Mouse (Mus musculus) regulatory T cell (primary cell): ENCODE data around the gene Sema3b.

Source experiments
- in situ Hi-C: fragments of 300-600 bp; cut with MboI, MseI; formaldehyde crosslinking; loops from one replicate; pipeline ENCODE4 v1.15.1; 2025; ENCODE audit warnings: high pct_unique_total_duplicates

Gene Sema3b

DNA sequence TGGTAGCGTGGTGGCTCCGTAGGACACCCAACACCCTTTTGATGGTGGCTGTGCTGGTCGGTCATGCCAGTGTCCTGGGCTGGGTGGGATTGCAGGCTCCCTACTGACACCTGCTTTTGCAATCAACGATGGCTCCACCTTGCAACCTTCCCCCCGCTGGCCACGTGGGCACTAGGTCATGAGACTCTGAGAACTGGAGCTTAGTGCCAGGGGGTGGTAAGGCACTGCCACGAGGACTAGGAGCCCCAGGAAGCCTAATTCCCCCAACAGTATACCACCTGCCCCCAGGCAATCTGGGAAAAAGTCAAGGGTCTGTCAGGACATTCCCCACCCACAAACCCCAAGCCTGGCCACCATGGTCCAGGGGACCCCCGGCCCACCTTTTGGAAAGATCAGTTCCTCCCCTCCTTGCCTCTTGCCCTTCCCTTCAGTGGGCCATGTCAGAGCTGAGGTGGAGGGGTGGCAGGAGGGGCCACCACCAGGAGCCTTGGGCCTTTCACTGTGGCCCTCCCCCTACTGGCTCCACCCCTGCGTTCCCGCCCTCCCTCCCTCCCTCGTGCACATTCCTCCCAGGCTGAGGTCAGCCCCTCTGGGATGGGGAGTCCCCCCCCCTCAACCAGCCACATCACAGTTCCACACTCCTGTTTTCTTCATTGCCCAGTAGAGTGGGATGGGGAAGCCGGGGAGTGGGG lies at the start of gene Sema3b:
Gene Sema3b, minus strand, starts transcription at position 489 of the 692 bp plus-strand sequence.
- in situ Hi-C loops = no loop called here

DNA sequence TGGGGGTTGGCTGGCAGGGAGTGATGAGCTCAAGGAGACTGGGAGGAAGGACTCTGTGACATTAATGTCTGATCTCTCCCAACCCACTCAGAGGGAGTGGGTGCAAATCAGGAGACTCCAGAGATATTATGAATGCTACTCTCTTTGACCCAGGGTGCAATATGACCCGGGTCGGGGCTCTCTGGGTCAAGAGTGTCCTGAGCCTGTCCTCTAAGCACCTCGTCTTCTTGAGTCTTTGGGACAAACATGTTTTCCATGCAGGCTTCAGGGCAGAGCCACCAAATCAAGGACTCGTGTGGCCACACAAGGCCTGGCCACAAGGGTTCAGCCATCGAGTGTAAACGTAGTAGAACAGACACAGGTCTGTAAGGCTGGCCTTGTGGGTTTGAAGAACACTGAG lies 49.1 kb upstream of the Sema3b start:
- in situ Hi-C loops = no loop called here

DNA sequence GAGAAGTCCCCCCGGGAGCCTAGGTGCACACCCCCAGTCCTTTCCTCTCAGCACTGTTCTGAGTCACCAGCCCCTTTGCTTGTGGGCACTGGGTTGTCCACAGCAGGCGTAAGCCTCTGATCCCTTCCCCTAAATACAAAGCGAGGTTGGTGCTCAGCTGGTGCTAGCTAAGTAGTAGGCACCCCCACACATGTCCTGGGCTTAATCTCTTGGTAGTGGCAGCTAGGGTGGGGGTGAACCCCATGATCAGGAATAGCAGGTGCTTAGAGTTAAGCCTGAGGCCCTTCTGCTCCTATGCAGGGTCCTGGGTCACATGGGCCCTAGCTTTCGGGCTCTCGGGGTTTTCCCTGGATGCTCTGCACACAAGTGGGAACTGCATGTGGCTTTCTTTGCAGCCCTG lies 48.1 kb upstream of the Sema3b start:
- in situ Hi-C loops = no loop called here

DNA sequence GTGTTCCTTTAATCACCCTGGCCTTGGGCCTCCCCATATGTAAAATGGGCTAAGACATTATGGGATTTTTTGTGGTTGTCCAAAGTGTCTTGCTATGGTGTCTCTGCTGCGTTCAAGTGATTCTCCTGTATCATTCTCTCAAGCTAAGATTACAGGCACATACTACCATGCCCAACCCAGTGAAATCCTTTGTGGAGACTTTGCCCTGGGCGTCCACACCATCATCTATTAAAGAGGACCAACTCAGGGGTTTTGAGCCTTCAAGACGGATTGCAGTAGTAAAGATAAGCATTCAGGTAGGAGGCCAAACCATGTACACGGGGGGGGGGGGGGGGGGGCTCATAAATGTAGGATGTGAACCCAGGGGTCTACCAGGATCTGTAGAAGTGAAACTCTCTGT lies 45.6 kb upstream of the Sema3b start:
- in situ Hi-C loops = no loop called here

DNA sequence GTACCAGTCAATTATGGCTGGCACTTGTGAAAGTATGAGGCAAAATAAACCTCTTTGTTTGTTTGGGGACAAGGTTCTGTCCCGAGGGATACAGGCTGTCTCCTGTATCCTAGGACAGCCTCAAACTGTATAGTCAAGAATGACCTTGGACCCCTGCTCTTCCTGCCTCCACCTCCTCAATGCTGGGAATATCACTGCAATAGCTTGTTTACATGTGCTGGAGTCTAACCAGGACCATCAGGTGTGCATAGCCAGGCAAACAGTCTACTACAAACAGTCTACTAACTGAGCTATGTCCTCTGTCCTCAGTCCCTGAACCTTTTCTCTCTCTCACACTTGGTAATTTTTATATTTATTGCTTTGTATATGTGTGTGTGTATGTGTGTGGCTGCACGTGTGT lies 44.4 kb upstream of the Sema3b start:
- in situ Hi-C loops = no loop called here

GRCm38 (mm10) chr9:107650708-107651481 lies 41.9 kb upstream of the Sema3b start:
- in situ Hi-C loops = no loop called here

GRCm38 (mm10) chr9:107650225-107650624 lies 41.2 kb upstream of the Sema3b start:
- in situ Hi-C loops = no loop called here

DNA sequence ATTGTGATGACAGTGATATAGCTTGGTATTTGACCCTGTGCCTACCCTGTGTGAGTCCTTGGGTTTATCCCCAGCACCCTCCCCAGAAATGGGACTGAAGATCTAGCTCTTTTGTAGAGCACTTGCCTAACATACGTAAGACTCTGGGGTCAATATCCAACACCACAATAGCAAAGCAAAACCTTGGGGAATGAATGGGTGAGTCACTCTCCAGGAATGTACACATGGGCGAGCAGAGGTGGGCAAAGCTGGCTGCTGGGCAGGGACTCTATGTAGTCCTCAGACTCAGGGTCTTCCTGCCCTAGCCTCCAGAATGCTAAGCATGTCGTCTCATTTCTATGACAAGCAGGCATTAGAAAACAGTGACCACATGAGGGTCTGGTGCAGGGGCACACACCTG lies 39.7 kb upstream of the Sema3b start:
- in situ Hi-C loops = no loop called here

DNA sequence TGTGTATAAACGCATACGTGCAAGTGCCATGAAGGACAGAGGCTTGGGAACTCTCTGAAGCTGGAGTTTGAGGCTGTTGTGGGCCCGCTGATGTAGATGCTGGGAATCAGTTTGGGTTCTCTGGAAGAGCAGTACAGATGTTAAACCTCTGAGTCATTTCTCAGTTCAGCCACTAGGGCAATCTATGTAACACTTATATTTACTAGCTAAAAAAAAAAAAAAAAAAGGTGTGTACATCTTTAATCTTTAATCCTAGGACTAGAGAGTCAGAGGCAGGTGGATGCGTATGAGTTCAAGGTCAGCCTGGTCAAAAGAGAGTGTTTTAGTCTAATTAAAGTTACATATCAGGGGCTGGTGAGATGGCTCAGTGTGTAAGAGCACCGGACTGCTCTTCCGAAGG lies 37.9 kb upstream of the Sema3b start:
- in situ Hi-C loops = no loop called here

GRCm38 (mm10) chr9:107645577-107645976 lies 36.5 kb upstream of the Sema3b start:
- in situ Hi-C loops = no loop called here

DNA sequence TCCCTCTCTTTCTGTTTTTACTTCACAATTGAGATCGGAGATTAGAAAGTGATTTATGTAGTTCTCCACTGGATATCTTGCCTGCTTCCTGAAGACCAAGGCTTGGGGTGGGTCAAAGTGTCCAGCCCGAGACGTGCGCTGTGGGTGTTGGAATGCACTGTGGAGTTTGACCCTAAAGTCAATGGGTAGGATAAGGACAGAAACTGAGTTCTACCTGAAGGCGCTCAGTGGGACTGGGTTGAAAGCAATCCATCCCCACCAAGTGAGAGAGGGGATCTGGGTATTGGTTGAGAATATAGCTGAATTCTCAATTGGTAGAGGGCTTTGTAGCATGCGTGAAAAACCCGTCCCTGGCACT lies 36.1 kb upstream of the Sema3b start:
- in situ Hi-C loops = no loop called here

GRCm38 (mm10) chr9:107644495-107645152 lies 35.6 kb upstream of the Sema3b start:
- in situ Hi-C loops = loop anchor here (5.0 kb wide), 1 partner anchor 42 kb away; no protein-coding TSS in a partner anchor

DNA sequence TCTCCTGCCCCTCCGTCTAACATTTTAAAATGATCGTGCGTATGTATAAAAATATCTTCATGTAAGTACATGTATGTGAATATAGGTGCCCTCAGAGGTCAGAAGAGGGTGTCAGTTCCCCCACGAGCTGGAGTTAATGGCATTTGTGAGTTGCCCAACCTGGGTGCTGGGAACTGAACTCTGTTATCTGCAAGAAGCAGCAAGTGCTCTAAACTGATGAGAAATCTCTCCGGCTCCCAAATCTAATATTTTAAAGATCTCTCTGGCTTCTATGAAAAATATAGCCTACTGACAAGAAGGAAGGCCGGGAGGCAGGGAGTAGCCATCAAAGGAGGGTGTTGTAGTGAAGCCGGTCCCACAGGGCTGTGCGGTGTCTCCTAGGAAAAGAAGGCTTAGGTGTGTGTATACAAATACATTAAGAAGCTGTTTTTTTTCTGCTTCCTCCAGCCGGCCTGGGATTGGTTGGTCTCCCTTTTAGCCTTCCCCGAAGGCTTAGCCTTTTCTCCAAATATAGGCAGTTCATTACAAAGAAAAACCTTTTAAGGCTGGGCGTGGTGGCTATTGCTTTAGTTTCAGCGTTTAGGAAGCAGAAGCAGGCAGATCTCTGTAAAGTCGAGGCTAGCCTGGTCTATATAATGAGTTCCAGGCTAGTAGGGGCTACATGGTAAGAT lies 34.6 kb upstream of the Sema3b start:
- in situ Hi-C loops = loop anchor here (5.0 kb wide), 1 partner anchor 41 kb away; no protein-coding TSS in a partner anchor

- in situ Hi-C loops = loop anchor here (5.0 kb wide), 1 partner anchor 39 kb away; no protein-coding TSS in a partner anchor
Measured at GRCm38 (mm10) chr9:107641666-107642065, 32.6 kb upstream of the Sema3b start.

- in situ Hi-C loops = loop anchor here (5.0 kb wide), 1 partner anchor 38 kb away; no protein-coding TSS in a partner anchor
Measured at GRCm38 (mm10) chr9:107640257-107640772, 31.3 kb upstream of the Sema3b start.

DNA sequence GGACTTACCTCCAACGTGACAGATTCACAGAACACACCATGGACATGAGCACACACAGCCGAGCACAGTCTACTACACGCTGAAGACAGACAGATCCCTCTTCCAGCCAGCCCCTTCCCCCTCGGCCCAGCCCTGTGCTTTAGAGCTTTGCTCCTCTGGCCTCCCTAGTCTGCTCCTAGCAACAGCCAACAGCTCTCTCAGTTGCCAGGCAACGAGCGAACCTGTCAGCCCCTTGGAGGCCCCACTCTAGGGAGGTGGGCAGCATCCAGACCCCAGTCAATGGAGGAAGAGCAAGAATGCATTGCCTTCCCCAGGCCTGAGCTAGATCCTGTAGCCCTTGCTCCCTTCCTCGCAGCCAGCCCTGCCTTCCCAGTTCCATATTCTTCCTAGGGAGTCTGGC lies 28.0 kb upstream of the Sema3b start:
- in situ Hi-C loops = no loop called here

DNA sequence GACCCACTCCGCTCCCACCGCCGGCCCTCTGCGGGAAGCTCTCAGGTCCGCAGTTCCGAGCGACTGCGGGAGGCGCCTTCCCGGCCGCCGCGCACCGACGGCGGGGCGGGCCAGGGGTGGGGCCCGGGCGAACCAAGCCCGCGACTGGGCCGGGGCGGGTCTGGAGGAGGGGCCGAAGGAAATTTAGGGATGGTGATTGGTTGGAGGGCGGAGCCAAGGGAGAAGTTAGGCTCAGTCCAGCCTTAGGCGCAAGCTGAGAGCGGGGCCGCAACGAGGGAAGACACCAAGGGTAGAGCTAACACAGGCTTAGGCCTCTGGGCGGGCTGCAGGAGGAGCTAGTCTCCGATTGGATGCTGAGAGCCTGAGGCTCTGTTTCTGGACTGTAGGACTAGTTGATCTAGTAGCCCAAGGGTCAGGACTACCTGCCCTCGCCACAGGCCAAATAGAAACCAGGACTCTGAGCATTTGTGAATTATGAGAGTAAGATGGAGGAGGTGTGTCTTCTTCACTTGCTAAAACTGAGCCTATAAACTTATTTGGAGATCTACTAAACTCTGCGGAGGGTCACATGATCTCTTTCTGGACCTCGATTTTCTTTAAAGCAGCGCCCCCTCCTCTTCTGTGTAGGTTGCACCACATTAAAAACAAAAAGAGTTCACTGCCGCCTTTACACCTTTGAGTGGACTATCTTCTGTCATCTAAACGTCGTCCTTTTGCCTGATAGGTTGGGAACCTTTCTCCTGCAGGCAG lies 26.4 kb upstream of the Sema3b start, which contains the start of gene Gnai2:
Gene Gnai2, minus strand, starts transcription at position 89 of the 750 bp plus-strand sequence.
- in situ Hi-C loops = no loop called here

DNA sequence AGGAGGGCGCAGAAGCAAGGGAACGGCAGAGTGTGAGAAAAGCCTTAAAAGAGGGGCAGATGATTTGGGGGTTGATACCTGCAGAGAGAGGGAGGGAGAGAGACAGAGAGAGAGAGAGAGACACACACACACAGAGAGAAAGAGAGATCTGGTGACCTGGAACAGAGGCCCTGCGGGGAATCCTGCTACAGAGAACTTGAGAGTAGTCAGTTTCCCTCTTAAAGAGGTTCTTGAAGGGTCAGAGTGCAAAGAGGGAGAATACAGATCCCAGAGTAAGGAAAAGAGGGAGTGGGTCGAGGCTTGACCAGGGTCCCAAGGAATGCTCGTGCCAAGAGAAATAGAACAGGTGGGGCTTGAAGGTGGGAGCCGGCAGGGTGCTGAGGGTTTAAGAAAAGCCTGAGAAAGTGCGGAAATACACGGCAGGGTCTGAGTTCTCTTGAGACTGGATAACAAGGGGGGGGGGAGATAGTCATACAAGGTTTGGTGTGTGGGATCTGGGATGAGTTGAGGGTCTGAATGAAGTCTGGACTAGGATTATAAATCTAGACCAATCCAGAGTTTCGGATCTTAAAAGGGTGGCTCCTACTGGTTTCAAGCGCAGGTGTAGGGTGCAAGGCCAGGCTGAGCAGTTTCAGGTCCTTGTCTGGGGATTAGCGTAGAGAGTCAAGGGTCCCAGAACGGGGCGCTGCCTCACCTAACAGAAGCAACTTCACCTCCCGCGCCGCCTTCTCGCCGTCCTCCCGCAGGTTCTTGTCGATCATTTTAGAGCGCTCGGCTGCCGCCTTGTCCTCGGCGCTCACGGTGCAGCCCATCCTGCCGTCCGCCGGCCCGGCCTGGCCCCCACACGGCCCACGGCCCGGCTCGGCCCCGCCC lies 25.6 kb upstream of the Sema3b start:
- in situ Hi-C loops = no loop called here

- in situ Hi-C loops = no loop called here
Measured at GRCm38 (mm10) chr9:107633661-107634405, 24.8 kb upstream of the Sema3b start.
